Mouse (Mus musculus) midbrain, embryonic 14.5 days (tissue): Measurements from ENCODE around the gene Emg1. TPM values are rescaled to one million over a fixed set of nuclear protein-coding genes. Genes with fewer than 3 reads are reported as not detected.
A peak's percentile ranks its signal among the peaks of the same experiment; 100 is the strongest.

Experiments used
- ATAC-seq: fragments of 200-750 bp; cut with Nextera tagmentation; 2 replicates; pipeline ENCODE4 v1.8.0; 2017; ENCODE audit warnings: moderate number of reproducible peaks, moderate library complexity; ENCODE audit not compliant: low FRiP score, low TSS enrichment
- DNase-seq: peaks from one replicate; pipeline ENCODE4 v3.0.0-alpha.2; 2015
- H3K27ac ChIP-seq: fragments of 300-500 bp; sonication (generic); replicated peaks from 2 replicates; pipeline ENCODE4 v1.5.1; 2014; ENCODE audit warnings: mild to moderate bottlenecking, low read depth, low read length, moderate library complexity
- H3K27me3 ChIP-seq: fragments of 300-500 bp; sonication (generic); 2 replicates; pipeline ENCODE4 v1.6.1; 2014; ENCODE audit warnings: low read length, control low read depth, mixed read lengths; ENCODE audit not compliant: control insufficient read depth, insufficient read depth
- H3K36me3 ChIP-seq: fragments of 300-500 bp; sonication (generic); 2 replicates; pipeline ENCODE4 v1.6.1; 2014; ENCODE audit warnings: low read length, control low read depth; ENCODE audit not compliant: control insufficient read depth, insufficient read depth
- H3K4me1 ChIP-seq: fragments of 300-500 bp; sonication (generic); 2 replicates; pipeline ENCODE4 v1.6.1; 2014; ENCODE audit warnings: mild to moderate bottlenecking, antibody characterized with exemption, low read length, control low read depth; ENCODE audit not compliant: control insufficient read depth, insufficient read depth
- H3K4me2 ChIP-seq: fragments of 300-500 bp; sonication (generic); 2 replicates; pipeline ENCODE4 v1.6.1; 2014; ENCODE audit warnings: mild to moderate bottlenecking, low read length, moderate library complexity
- H3K4me3 ChIP-seq: fragments of 300-500 bp; sonication (generic); replicated peaks from 2 replicates; pipeline ENCODE4 v1.5.1; 2014; ENCODE audit warnings: low read depth, low read length
- H3K9ac ChIP-seq: fragments of 300-500 bp; sonication (generic); replicated peaks from 2 replicates; pipeline ENCODE4 v1.6.1; 2014; ENCODE audit warnings: mild to moderate bottlenecking, low read length, moderate library complexity
- H3K9me3 ChIP-seq: fragments of 300-500 bp; sonication (generic); 2 replicates; pipeline ENCODE4 v1.6.1; 2016; ENCODE audit warnings: low read length, control low read depth, mixed read lengths; ENCODE audit not compliant: control insufficient read depth
- WGBS: fragments of 180-500 bp; shearing (Covaris S2); extraction: QIAGEN DNeasy Blood & Tissue Kit; methylation state at CpG from one replicate; pipeline ENCODE4 v1.1.7; 2014; 5-methylcytosine and 5-hydroxymethylcytosine counted together
- polyA plus RNA-seq: library from polyadenylated mRNA; unstranded; fragments of >200 nt; fragmentation: Nextera tagmentation; extraction: Ambion mirVana; gene quantifications from 2 replicates; pipeline ENCODE4 v1.2.1, GENCODE M21; 2014

Emg1 gene
- polyA plus RNA-seq, 1 experiment from 2014 or later: 111 TPM

- H3K27ac ChIP-seq: no peak overlapping the region
- 85% methylated on average over 7 of the region's 7 CpGs for WGBS
- H3K27me3 ChIP-seq: no peaks in the 10 kb centered on the region
- H3K9me3 ChIP-seq: no peaks in the 10 kb centered on the region
- DNase-seq (no peak), ATAC-seq (no peak)
- H3K36me3 ChIP-seq: peaks cover 76% of the 10 kb centered on the region
- no peak overlapping the region for H3K4me3 ChIP-seq
- H3K4me1 ChIP-seq: no peaks in the 10 kb centered on the region
- H3K9ac ChIP-seq: no peak overlapping the region
- H3K4me2 ChIP-seq: no peak overlapping the region
Measured at GRCm38 (mm10) chr6:124703789-124704188, 8.2 kb downstream of the Emg1 start.

- H3K4me2 ChIP-seq: no peak overlapping the region
- H3K9me3 ChIP-seq: no peaks in the 10 kb centered on the region
- H3K27ac ChIP-seq: no peak overlapping the region
- no peak overlapping the region for H3K4me3 ChIP-seq
- H3K27me3 ChIP-seq: no peaks in the 10 kb centered on the region
- peaks cover 71% of the 10 kb centered on the region for H3K36me3 ChIP-seq
- DNase-seq (peak; percentile 79), ATAC-seq (peak; percentile 59; the same call in 1 of the 2 replicates)
- no peaks in the 10 kb centered on the region for H3K4me1 ChIP-seq
- H3K9ac ChIP-seq: no peak overlapping the region
- WGBS: 54% methylated on average over 3 of the region's 3 CpGs
Measured at GRCm38 (mm10) chr6:124702784-124703103, 9.2 kb downstream of the Emg1 start.

GRCm38 (mm10) chr6:124702102-124702783, 9.7 kb downstream of the Emg1 start:
- H3K27me3 ChIP-seq: no peaks in the 10 kb centered on the region
- 92% methylated on average over 17 of the region's 17 CpGs for WGBS
- H3K9ac ChIP-seq: no peak overlapping the region
- no peak overlapping the region for H3K4me3 ChIP-seq
- no peaks in the 10 kb centered on the region for H3K4me1 ChIP-seq
- no peak overlapping the region for H3K27ac ChIP-seq
- H3K4me2 ChIP-seq: no peak overlapping the region
- H3K36me3 ChIP-seq: peaks cover 69% of the 10 kb centered on the region
- peak; percentile 38; the same call in 1 of the 2 replicates for ATAC-seq
- no peak for DNase-seq
- no peaks in the 10 kb centered on the region for H3K9me3 ChIP-seq

GRCm38 (mm10) chr6:124701338-124701737, 10.6 kb downstream of the Emg1 start:
- Histone ChIP-seq H3K4me3 (no peak overlapping the region), H3K4me2 (no peak overlapping the region), H3K9me3 (no peaks in the 10 kb centered on the region), H3K9ac (no peak overlapping the region), H3K4me1 (no peaks in the 10 kb centered on the region), H3K36me3 (peaks cover 66% of the 10 kb centered on the region), H3K27me3 (no peaks in the 10 kb centered on the region), H3K27ac (no peak overlapping the region)
- DNase-seq (peak; percentile 24), ATAC-seq (no peak)
- WGBS: 81% methylated on average over 8 of the region's 8 CpGs

GRCm38 (mm10) chr6:124699962-124700610, 11.9 kb downstream of the Emg1 start:
- no peak for DNase-seq

GRCm38 (mm10) chr6:124699366-124699765, 12.6 kb downstream of the Emg1 start:
- Histone ChIP-seq H3K27ac (no peak overlapping the region), H3K9ac (no peak overlapping the region), H3K27me3 (no peaks in the 10 kb centered on the region), H3K4me3 (no peak overlapping the region), H3K36me3 (peaks cover 48% of the 10 kb centered on the region), H3K4me2 (no peak overlapping the region), H3K9me3 (no peaks in the 10 kb centered on the region), H3K4me1 (no peaks in the 10 kb centered on the region)
- WGBS: 90% methylated on average over 4 of the region's 4 CpGs
- DNase-seq: no peak
- no peak for ATAC-seq

More at GRCm38 (mm10) chr6:124699962-124700610, 11.9 kb downstream of the Emg1 start:
- WGBS: 78% methylated on average over 11 of the region's 11 CpGs
- H3K4me1 ChIP-seq: no peaks in the 10 kb centered on the region
- H3K4me3 ChIP-seq: no peak overlapping the region
- H3K27ac ChIP-seq: no peak overlapping the region
- no peak overlapping the region for H3K4me2 ChIP-seq
- no peaks in the 10 kb centered on the region for H3K9me3 ChIP-seq
- peaks cover 55% of the 10 kb centered on the region for H3K36me3 ChIP-seq
- ATAC-seq: no peak
- no peaks in the 10 kb centered on the region for H3K27me3 ChIP-seq
- H3K9ac ChIP-seq: no peak overlapping the region

- Histone ChIP-seq H3K4me1 (no peaks in the 10 kb centered on the region), H3K9me3 (no peaks in the 10 kb centered on the region), H3K36me3 (peaks cover 42% of the 10 kb centered on the region), H3K4me3 (no peak overlapping the region), H3K27me3 (no peaks in the 10 kb centered on the region), H3K27ac (no peak overlapping the region), H3K9ac (no peak overlapping the region), H3K4me2 (no peak overlapping the region)
- ATAC-seq (no peak), DNase-seq (no peak)
- WGBS: 89% methylated on average over 6 of the region's 6 CpGs
Measured at GRCm38 (mm10) chr6:124698751-124699150, 13.2 kb downstream of the Emg1 start.

- ATAC-seq: no peak
- 93% methylated on average over 7 of the region's 7 CpGs for WGBS
Measured at GRCm38 (mm10) chr6:124696441-124697150, 15.4 kb downstream of the Emg1 start.

More at GRCm38 (mm10) chr6:124696441-124697150, 15.4 kb downstream of the Emg1 start:
- H3K36me3 ChIP-seq: peaks cover 20% of the 10 kb centered on the region
- H3K4me1 ChIP-seq: no peaks in the 10 kb centered on the region
- no peak overlapping the region for H3K9ac ChIP-seq
- no peak overlapping the region for H3K27ac ChIP-seq
- H3K9me3 ChIP-seq: no peaks in the 10 kb centered on the region
- no peaks in the 10 kb centered on the region for H3K27me3 ChIP-seq
- DNase-seq: no peak
- no peak overlapping the region for H3K4me2 ChIP-seq
- H3K4me3 ChIP-seq: no peak overlapping the region
